ENCODE assay signal across 18 mouse cellular contexts in the genomic region with DNA sequence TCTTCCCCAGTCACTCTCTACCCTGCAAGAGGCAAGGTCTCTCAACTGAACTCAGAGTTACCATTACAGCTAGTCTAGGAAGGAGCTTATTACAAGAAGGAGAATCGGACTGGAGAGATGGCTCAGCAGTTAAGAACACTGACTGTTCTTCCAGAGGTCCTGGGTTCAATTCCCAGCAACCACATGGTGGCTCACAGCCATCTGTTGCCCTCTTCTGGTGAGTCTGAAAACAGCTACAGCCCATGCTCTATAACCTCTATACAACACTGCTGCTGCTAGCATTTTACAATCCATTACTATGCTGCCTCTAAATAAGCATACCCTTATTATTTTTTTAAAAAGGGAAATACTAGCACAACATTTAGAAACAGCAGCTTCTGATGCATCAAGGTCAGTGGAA. TPM values are rescaled to one million over a fixed set of nuclear protein-coding genes. Genes with fewer than 3 reads are reported as not detected.
DNase-seq lines count a peak whose midpoint lies in the region; ATAC-seq and TF ChIP-seq lines count a peak whose summit lies in the region.
"Had no signal": no experiment of that assay in that cellular context is flagged by ENCODE, and none has a peak within 500 bp of the region (broad histone marks: within the 10 kb centered on the region; RNA-seq: fewer than 3 reads in every experiment).

No protein-coding gene starts in this region.

- no peaks in the 10 kb centered on the region for H3K27me3 ChIP-seq in stomach, postnatal 0 days (ENCODE audit: control insufficient read depth, insufficient read depth, low read length)
- no peaks in the 10 kb centered on the region for H3K27me3 ChIP-seq in forebrain, embryonic 15.5 days
- H3K27me3 ChIP-seq: kidney, embryonic 15.5 days; neural tube, embryonic 15.5 days had no signal

- no peaks in the 10 kb centered on the region for H3K36me3 ChIP-seq in stomach, postnatal 0 days (ENCODE audit: control insufficient read depth, insufficient read depth, low read length)
- no peaks in the 10 kb centered on the region for H3K36me3 ChIP-seq in forebrain, embryonic 15.5 days
- H3K36me3 ChIP-seq: kidney, embryonic 15.5 days; neural tube, embryonic 15.5 days had no signal

- H3K9me3 ChIP-seq in stomach, postnatal 0 days (ENCODE audit: control insufficient read depth, low read length) = no peaks in the 10 kb centered on the region
- no peaks in the 10 kb centered on the region for H3K9me3 ChIP-seq in forebrain, embryonic 15.5 days
- H3K9me3 ChIP-seq: embryonic facial prominence, embryonic 10.5 days; kidney, embryonic 15.5 days; neural tube, embryonic 15.5 days had no signal

- peak; percentile 68 for TF ChIP-seq CTCF in layer of hippocampus, adult 2 months (conservative IDR thresholded peaks at IDR 0.05)
- peak; percentile 61 for TF ChIP-seq CTCF in stomach, postnatal 0 days (IDR thresholded peaks at IDR 0.05; ENCODE audit: low read depth)

- no peak for TF ChIP-seq EP300 in stomach, postnatal 0 days (optimal IDR thresholded peaks at IDR 0.05)

- 90% methylated on average over 1 of the region's 1 CpGs for WGBS in stomach, postnatal 0 days
- 94% methylated on average over 1 of the region's 1 CpGs for WGBS in forebrain, embryonic 15.5 days

- H3K4me3 ChIP-seq in layer of hippocampus, adult 2 months = no peak overlapping the region
- no peak overlapping the region for H3K4me3 ChIP-seq in stomach, postnatal 0 days (ENCODE audit: low read depth, low read length)
- H3K4me3 ChIP-seq in forebrain, embryonic 15.5 days = no peak overlapping the region
- H3K4me3 ChIP-seq: embryonic facial prominence, embryonic 10.5 days; erythroblast, embryonic 14.5 days; kidney, embryonic 15.5 days; neural tube, embryonic 15.5 days had no signal

- H3K27ac ChIP-seq in layer of hippocampus, adult 2 months = no peak overlapping the region
- no peak overlapping the region for H3K27ac ChIP-seq in stomach, postnatal 0 days (replicated peaks)
- no peak overlapping the region for H3K27ac ChIP-seq in forebrain, embryonic 15.5 days (replicated peaks)
- H3K27ac ChIP-seq: embryonic facial prominence, embryonic 10.5 days; kidney, embryonic 15.5 days; neural tube, embryonic 15.5 days had no signal

- DNase-seq in cerebellum, postnatal 14 days = peak; percentile 9 to 13
- DNase-seq in cerebellum, postnatal 36 days = no peak
- no peak for DNase-seq in layer of hippocampus, adult 2 months (ENCODE audit: low spot score in 2 of 2)
- no peak for DNase-seq in layer of hippocampus, postnatal 10 days (ENCODE audit: low spot score in 2 of 2)
- DNase-seq in thymus, postnatal 14 days = peak; percentile 14
- DNase-seq in thymus, postnatal 4 days = no peak
- DNase-seq in stomach, postnatal 0 days (ENCODE audit: low spot score) = no peak
- DNase-seq: adrenal gland, postnatal 10 days; cerebellum, adult 9-10 months; forebrain, postnatal 0 days; heart, postnatal 4 days; layer of hippocampus, postnatal 36 days; lung, adult 18-20 months had no signal

- H3K4me2 ChIP-seq in stomach, postnatal 0 days (replicated peaks; ENCODE audit: low read depth) = no peak overlapping the region
- no peak overlapping the region for H3K4me2 ChIP-seq in forebrain, embryonic 15.5 days (replicated peaks)
- H3K4me2 ChIP-seq: kidney, embryonic 15.5 days; neural tube, embryonic 15.5 days had no signal

- H3K4me1 ChIP-seq in stomach, postnatal 0 days (replicated peaks; ENCODE audit: control insufficient read depth, insufficient read depth) = no peaks in the 10 kb centered on the region
- H3K4me1 ChIP-seq in forebrain, embryonic 15.5 days = peaks cover 10% of the 10 kb centered on the region
- H3K4me1 ChIP-seq: kidney, embryonic 15.5 days had no signal

- no peak overlapping the region for H3K9ac ChIP-seq in stomach, postnatal 0 days (ENCODE audit: low read length)
- H3K9ac ChIP-seq in forebrain, embryonic 15.5 days (replicated peaks) = no peak overlapping the region
- H3K9ac ChIP-seq: forebrain, postnatal 0 days; kidney, embryonic 15.5 days; neural tube, embryonic 15.5 days had no signal

- ATAC-seq in stomach, postnatal 0 days (ENCODE audit: low FRiP score, low TSS enrichment) = no peak
- no peak for ATAC-seq in forebrain, embryonic 15.5 days (replicated peaks)
- ATAC-seq: forebrain, postnatal 0 days had no signal

RNA-seq across cellular contexts. Expression of gene Wdr89, which starts 23.6 kb away (rescaled TPM):
- 1 to 10 TPM; 3.2 to 3.6 TPM for total RNA-seq in layer of hippocampus, adult 2 months (2021)
- 1 to 10 TPM; 3.7 to 4.1 TPM for total RNA-seq in layer of hippocampus, postnatal 10 days (2021)
- 5.9 and 6.1 TPM in 2 replicates for polyA plus RNA-seq in stomach, postnatal 0 days (2015; fragmentation: Nextera tagmentation; extraction: Ambion mirVana)
- polyA plus RNA-seq in forebrain, embryonic 15.5 days (2015; fragmentation: Nextera tagmentation; extraction: Ambion mirVana) = 7.1 and 8.7 TPM in 2 replicates

RNA-seq across cellular contexts. Expression of gene Ppp2r5e, which starts 49.7 kb away (rescaled TPM):
- total RNA-seq in layer of hippocampus, adult 2 months (2021) = 10 to 100 TPM; 79.1 to 80.1 TPM
- 10 to 100 TPM; 77.4 to 83.5 TPM for total RNA-seq in layer of hippocampus, postnatal 10 days (2021)
- 8.3 and 8.9 TPM in 2 replicates for polyA plus RNA-seq in stomach, postnatal 0 days (2015; fragmentation: Nextera tagmentation; extraction: Ambion mirVana)
- 22.9 and 26.8 TPM in 2 replicates for polyA plus RNA-seq in forebrain, embryonic 15.5 days (2015; fragmentation: Nextera tagmentation; extraction: Ambion mirVana)

Comparison
In these comparisons a context has a peak if more than half of its experiments do, and no peak if none do; other contexts are left out.
1. DNase-seq: peak in cerebellum, postnatal 14 days (2 of 2) and thymus, postnatal 14 days (single experiment); none in cerebellum, postnatal 36 days (0 of 2), layer of hippocampus, adult 2 months (0 of 2), layer of hippocampus, postnatal 10 days (0 of 2), thymus, postnatal 4 days (single experiment) and stomach, postnatal 0 days (single experiment).